Mouse (Mus musculus) CD8-positive naive resting alpha-beta T cell, adult 2 months (primary cell): Measurements from ENCODE around the gene Polr2i.
"Not testable (repeated sequence)": the region's sequence is repeated elsewhere in the genome, so short reads cannot be mapped to it uniquely, and the experiment has no call there.

Source experiments
- DNase-seq, 2 experiments: peaks; one replicate each; pipeline ENCODE4 v3.0.0; 2022; ENCODE audit warnings: low read depth in 2 of 2, low spot score in 2 of 2

Polr2i gene

DNA sequence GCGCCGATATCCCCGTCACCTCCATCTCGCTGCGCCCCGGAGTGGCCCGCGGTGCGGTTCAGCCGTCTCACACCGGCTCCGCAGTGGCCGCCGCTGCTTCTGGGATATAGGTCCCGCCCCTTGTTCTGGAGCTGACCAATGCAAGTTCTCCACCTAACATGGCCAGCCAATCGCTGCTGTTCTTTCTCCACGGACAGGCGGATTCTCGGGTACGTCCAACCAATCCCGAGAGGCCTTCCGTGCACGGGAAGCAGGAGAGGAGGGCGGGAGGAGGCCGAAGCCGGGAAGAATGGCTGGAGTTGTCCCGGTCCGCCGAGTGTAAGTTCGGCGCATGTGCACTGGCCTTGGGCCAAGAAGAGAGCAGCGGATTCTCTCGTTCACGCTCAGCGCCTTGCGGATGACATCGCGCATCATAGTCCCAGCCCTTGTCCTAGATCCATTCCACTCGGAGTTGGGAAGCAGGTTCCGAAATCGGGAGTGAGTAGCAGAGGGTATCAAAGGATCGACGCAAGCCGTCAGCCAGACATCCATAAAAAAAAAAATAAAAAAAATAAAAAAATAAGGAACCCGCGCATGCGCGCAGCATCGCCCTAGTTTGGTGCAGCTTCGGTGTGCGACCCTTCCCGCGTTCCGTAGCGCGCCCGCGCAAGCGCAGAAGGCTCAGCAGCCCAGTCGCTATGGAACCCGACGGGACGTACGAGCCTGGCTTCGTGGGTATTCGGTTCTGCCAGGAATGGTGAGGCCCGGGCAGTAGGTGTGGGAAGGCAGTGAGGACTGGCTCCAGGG is at the start of gene Polr2i, which contains the start of gene Tbcb:
Polr2i (plus strand) TSS at position 280 of the 786 bp plus-strand sequence.
Tbcb (minus strand) TSS at position 604 of the 786 bp plus-strand sequence.
- peak; percentile 85 to 92 for DNase-seq

DNA sequence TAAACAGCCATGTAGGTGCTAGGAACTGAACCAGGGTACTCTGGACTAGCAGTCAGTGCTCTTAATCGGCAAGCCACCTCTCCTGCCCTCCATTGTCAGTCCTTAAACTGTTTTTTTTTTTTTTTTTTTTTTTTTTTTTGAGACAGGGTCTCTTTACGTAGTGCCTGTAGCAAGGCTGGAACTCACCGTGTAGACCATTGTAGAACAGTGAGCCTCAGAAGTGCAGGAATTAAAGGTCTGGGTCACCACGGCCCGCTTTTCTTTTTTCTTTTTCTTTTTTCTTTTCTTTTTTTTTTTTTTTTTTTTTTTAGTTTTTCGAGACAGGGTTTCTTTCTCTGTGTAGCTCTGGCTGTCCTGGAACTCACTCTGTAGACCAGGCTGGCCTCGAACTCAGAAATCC is 48.6 kb upstream of the Polr2i start:
- not testable (repeated sequence) for DNase-seq

DNA sequence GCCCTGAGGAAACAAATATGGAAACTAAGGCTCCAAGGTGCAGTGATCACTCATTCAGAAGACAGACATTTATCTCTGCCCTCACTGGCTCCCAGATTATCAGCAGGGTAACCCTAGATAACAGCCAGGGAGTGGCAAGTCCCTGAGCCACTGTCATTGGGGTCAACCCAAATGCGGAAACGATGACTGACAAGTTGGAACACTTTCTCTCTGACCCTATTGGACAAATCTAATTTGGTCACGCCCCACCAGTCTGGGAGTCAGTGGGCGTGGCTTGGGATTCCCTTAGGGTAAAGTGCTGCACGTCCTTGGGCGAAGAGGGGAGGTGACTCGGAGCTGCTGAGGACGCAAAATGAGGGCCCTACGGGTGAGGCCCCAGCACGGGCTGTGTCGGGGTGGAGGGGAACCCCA is 47.9 kb upstream of the Polr2i start, which contains the start of gene Cox7a1:
Cox7a1 (plus strand) TSS at position 266 of the 411 bp plus-strand sequence.
- DNase-seq = peak; percentile 48 to 54

DNA sequence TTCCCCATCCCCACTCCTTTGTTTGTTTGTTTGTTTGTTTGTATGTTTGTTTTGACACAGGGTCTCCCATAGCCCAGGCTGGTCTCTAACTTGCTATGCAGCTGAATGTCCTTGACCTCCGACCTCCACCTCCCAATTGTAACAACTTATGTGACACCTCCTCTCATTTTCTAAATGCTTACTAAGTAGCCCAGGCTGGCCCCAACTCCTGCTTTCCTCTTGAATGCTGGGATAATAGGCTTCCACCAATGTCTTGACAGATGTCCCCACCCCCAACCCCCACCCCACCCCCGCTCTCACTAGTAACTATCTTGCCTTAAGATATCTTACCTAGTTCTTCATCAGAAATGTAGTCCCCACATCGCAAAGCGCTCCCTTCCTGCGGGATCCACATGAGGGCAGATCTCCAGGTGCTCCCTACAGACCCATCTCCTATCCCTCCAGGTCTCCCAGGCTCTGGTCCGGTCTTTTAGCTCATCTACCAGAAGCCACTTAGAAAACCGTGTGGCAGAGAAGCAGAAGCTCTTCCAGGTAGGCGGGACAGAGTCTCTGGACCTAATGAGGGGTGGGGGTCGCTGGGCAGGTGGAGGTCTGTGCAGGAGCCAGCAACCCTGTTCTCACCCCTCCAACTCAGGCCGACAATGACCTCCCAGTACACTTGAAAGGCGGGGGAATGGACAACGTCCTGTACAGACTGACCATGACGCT is 47.0 kb upstream of the Polr2i start:
- no peak for DNase-seq

DNA sequence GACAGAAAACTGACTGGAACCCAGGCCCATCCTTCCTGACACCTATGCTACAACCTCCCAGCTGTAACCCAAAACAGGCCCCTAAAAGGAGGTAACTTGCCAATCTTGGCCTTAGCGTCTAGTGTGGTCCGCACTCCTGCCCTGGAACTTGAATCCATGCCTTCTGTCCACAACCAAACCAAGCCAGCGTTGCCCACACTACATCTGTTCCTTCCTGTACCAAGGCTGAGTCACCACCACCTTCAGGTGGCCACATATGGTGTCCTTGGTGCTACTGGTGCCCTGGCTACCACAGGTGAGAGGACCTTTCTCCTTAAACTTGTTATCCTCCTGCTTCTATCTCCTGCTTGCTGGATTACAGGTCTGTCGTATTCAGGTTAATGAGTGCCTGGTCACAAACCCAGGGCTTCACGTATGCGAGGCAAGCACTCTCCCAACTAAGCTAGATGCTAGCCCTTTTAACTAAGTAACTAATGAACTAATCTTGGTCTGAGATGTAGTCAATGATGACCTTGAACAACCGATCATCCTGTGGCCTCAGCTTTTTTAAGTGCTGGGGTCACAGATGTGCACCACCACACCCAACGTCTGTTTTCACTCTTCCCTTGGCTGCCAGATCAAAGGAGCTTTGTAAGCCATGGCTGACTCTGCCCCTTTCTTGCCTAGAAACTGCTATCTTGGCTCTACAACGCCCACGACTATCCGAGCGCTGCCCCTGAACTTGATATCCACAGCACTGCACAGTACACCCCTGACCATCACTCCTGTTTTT is 43.2 kb upstream of the Polr2i start:
- no peak for DNase-seq

DNA sequence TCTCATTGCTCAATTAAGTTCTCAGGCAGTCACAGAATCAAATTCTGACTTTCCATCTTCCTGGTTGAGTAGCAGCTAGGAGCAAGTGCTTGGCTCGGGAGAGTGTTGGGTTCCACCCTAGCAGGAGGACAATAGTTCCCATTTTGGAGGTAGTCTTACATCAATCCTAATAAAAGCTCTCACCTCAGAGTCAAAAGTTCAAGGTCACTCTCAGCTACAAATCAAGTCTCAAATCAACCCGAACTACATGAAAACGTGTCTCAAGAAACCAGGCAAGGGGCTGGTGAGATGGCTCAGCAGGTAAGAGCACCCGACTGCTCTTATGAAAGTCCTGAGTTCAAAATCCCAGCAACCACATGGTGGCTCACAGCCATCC is 42.6 kb upstream of the Polr2i start:
- no peak for DNase-seq

DNA sequence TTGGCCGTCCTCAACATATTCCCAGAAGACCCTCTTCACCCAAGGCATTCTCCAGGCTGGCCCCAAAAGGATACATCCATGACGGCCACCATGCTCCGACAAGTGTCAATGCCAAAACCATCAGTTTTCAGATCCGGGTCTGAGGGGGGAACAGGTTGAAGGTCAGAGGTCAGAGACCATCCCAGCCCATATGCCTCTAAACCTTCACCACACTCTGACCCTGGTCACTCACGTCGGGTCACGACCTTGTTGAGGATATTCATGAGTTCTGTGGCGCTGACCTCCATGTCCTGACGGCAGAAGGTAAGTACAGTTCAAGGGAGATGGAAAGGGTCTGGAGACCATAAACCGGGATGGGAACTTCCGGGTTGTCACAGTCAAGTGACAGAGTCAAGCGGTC is 39.7 kb upstream of the Polr2i start:
- DNase-seq = no peak

DNA sequence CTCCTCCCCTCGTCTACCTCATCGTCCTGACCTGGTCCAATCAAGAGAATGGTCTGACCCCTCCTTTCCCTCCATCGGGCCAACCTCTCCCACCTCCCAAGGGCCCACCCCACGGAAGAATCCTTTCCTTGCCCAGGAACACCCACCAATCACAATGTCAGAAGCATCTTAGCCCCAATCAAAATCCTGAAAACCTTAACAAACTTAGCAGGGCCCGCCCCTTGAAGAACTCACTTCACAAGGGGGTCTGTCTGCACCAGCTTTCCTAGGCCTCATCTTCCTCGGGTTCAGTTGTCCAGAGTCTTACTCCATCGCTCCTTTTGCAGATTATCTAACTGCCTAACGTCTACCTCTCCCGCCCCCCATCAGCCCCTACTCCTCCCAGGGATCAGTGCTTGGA is 38.7 kb upstream of the Polr2i start:
- no peak for DNase-seq

DNA sequence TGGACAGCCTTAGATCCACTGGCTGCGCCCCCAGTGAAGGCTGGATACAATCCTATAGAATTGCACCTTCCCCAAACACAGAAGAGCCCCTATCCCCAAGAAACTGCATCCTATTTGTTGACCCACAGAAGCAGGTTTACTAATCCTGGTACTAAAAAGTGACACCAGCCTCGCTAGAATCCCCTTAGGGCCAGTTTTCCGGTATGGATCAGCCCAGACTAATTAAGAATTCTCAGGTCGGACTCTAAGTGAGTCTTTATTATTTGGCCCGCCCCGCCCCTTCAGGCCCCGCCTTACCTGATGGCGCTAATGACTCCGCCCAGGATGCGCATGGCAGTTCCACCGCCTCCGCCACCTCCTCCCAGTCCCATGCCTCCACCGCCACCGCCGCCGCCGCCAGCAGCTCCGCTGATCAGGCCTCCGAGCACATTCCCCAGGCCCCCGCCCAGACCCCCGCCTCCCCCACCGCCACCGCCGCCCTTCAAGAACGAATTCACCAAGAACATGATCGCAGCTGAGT is 38.1 kb upstream of the Polr2i start:
- peak; percentile 8 to 28 for DNase-seq

DNA sequence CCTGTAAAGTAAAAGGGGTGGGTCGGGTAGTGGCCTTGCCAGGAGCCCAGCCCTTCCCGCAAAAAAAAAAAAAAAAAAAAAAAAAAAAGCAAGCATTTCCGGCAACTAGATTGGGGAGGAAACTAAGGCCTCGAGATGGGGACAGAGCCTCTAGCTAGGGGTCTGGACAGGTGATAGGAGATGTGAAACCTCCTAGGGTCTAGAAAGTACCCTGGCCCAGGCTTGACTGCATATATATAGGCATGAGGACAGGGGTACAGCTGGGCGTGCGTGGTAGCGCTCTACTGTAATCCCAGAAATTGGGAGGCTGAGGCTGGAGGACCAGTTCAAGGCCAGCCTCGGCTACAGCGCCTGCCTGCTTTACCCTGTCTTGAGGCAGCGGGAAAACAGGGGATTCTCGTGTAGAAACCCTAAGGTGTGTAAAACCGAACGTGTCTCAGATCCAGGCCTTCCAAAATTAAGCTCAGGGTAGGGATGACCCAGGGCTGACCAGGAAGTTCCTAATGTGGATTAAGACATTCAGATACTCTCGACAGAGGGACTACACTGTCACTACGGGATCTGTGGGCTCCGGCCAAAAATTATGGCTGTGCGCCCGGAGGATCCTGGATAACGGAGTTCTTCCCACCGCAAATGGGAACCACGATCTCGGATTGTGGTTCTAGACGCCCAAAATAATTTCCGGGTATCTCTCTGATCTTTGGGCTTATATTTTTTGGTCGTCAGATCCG is 37.5 kb upstream of the Polr2i start:
- DNase-seq = no peak

DNA sequence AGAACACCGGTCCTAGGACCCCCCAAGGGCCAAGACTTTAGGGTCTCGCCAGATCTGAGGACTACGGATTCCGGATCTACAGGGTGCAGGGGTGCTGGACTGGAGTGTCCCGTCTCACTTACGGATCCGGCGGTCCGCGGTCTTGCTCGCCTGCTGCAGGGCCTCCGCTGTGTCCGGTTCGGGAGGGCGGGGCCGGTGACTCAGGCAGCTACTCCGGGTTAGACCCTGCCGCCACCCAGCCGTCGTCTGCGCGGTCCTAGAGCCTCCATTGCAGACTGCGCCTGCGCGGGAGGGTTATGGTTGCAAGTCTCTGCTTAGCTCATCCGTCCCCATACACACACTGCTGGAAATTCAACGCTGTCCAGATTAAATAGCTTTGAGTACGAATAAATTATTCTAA is 36.9 kb upstream of the Polr2i start:
- DNase-seq = peak; percentile 84 to 89

DNA sequence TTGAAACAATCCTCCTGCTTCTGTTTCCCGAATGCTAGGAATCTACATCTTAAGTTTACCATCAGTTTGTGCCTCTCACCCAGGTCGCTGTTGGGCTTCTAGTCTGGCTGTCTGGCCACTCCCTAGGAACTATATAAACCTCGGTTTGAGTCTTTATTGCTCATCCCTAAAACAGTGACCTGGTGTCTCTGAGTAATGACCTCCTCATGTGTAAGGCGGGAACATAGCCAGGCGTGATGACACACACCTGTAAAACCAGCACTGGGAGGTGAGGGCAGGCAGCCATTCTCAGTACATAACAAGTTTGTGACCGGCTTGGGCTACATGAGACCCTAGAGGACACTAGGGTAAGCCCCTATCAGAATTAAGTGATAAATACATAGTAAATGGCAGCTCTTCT is 36.3 kb upstream of the Polr2i start:
- DNase-seq = no peak

DNA sequence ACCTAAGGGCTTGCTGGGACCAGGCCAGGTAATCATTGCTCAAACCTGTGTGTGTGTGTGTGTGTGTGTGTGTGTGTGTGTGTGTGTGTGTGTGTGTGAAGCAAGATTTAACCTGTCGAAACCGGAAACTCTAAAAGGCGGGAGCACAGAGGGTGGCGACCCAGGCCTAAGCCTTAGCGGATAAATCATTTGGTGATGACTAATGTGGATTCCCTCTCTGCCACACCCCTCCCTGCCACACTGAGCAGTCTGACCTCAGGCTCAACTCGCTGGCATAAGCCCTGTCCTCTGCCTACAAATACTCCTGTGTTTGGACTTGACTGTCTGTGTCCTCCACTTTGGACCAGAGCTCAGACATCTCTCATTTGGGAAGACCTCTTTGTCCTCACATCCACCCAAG is 35.6 kb upstream of the Polr2i start:
- no peak for DNase-seq

DNA sequence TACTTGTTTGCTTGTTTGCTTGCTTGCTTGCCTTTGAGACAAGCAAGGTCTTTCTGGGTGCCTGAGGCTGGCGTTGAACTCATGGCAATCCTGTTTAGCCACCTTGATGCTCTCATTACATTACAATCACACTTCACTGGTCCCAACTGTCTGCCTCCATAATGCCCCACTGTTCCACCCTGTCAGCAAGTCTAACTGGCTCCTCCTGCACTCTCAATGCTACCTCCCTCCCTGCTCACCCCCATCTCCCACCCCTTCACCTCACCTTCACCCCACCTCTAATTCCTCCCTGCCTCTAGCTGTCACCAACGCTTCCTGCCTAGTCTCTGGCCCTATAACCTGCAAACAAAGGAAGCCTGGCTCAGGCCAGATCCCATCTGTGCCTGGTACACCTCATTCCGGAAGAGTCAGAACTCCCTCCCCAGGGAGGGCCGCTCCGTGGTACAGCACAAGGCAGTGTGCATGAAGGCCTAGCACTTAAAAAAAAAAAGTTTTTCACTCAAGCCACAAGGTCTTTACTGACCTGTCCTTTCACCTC is 34.1 kb upstream of the Polr2i start:
- DNase-seq = no peak

DNA sequence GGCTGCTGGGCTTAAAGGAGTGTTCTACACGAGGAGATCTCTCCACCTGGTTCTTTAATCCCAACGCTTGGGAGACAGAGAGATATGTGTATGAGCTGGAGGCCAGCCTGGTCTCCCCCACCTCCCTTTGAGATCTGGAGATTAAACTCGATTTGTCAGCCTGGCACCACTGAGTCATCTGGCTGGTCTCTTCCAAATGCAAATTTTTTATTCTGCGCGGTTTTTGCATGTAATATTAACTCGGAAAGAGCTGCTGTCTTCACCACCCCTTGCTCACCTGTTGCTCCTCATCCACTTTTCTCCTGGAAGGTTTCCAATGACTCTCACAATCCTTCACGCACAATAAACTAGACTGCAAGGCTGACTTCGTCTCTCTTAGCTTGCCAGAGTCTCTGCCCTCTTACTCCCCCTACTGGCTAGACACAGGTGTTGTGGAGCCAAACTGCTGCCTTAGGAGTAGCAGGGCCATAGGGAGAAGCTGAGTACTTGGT is 33.2 kb upstream of the Polr2i start, which contains the start of gene Capns1:
Capns1 (minus strand) TSS at position 331 of the 491 bp plus-strand sequence.
- peak; percentile 55 to 75 for DNase-seq

DNA sequence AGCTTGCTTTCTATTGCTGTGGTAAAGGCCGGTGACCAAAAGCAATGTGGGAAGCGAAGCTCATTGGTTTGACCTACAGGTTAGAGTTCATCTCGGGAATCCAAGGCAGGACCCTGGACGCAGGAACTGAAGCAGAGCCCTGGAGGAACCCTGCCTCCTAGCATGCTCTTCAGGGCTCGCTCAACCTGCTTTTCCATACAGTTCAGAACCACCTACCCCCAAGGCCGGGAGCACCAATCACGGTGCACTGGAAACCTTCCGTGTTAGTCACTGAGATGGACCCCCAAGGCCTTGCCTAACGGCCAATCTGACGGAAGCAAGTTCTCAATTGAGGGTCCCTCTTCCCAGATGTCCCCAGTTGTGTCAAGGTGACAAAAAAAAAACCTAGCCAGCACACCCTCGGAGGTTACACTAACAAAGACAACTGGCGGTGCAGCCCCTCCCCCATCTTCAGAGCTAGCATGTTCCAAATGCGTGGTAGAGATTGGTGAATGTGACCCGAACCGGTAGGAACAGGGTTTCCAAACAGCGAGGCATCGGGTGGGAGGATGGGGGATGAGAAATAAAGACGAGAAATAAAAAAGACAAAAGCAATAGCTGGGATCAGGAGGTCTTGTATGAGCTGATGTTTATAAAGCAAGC is 32.1 kb upstream of the Polr2i start:
- DNase-seq = no peak

DNA sequence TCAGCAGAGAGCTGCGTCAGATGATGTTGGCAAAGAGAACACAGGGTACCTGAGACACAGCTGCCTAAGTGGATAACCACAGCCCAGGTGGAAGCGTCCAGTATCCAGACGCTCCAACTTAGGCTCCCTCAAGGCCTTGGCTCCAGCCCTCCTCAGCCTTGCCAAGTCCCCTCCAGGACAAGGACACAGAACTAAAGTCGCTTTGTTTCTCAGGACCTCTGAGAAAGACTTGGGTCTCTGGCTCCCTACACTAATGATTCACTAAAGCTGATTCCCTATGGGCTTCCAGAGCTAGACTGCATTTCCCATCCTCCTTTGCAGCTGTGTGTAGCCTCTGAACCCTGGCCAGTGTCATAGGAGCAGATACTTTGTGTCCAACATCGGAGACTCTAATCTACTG is 31.5 kb upstream of the Polr2i start:
- no peak for DNase-seq

DNA sequence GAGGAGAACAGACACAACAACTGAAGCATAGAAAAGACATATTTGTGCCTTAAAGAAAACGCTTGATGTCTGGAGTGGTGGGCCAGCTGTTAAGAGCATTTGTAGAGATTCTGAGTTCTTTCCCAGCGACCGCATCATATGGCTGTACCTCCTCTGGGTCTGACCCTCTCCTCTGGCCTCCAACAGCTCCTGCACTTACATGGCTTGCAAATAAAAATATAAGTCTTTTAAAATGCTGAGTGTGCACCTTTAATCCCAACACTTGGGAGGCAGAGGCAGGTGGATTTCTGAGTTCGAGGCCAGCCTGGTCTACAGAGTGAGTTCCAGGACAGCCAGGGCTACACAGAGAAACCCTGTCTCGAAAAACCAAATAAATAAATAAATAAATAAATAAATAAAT is 31.1 kb upstream of the Polr2i start:
- DNase-seq = not testable (repeated sequence)

DNA sequence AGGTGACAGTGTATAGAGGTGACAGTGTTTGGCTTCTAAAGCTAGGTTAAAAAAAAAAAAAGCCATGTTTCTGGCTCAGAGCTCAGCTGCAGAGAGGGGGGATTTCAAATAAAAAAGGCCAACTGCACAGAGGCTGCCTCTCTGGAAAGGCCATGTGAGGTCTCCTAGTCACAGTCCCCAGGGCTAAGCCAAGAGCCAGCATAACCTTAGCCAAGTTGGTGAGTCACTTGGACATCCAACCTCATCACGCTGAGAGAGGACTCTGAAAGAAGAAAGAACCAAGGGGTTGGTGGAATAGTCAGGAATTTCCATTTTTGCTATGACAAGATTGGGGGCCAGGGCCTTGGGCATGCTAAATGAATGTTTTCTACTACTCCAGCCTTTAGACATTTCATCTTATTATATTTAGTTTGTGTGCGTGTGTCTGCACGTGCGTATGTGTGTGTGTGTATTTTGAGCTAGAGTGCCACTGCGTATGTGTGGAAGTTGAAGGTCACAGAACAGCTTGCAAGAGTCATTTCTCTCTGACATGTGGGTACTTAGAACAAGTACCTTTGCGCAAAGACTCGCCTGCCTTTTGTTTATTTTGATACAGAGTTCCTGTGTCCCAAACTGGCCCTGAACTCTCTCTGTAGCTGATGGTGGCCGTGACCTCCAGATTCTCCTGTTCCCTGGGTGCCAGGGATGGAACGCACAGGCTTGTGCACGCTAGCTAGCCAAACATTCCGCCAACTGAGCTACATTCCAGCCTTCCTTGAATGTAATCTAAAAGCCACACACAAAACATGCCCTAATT is 28.7 kb upstream of the Polr2i start:
- DNase-seq = no peak
